Mouse (Mus musculus): ENCODE results near the gene Sytl3.
"Not testable (repeated sequence)": the region's sequence is repeated elsewhere in the genome, so short reads cannot be mapped to it uniquely, and the experiment has no call there.

Sytl3 gene

GRCm38 (mm10) chr17:6658801-6659200 is at the start of gene Sytl3:
Gene Sytl3 (plus strand): TSS chr17:6659093.
- peak in 1 of 2 experiments; percentile 43 for DNase-seq (ENCODE audit: inconsistent age in 2 of 2, low spot score in 1 of 2)

GRCm38 (mm10) chr17:6613524-6613923 is 45.4 kb upstream of the Sytl3 start:
- not testable (repeated sequence) for DNase-seq (ENCODE audit: inconsistent age in 2 of 2, low spot score in 1 of 2)

- not testable (repeated sequence) for DNase-seq (ENCODE audit: inconsistent age in 2 of 2, low spot score in 1 of 2)
Measured at GRCm38 (mm10) chr17:6614316-6614715, 44.6 kb upstream of the Sytl3 start.

- DNase-seq (ENCODE audit: inconsistent age in 2 of 2, low spot score in 1 of 2) = not testable (repeated sequence)
Measured at GRCm38 (mm10) chr17:6616731-6617130, 42.2 kb upstream of the Sytl3 start.

- DNase-seq (ENCODE audit: inconsistent age in 2 of 2, low spot score in 1 of 2) = not testable (repeated sequence)
Measured at GRCm38 (mm10) chr17:6617689-6618400, 41.0 kb upstream of the Sytl3 start.

GRCm38 (mm10) chr17:6619271-6619670 is 39.6 kb upstream of the Sytl3 start:
- DNase-seq (ENCODE audit: inconsistent age in 2 of 2, low spot score in 1 of 2) = not testable (repeated sequence)

- not testable (repeated sequence) for DNase-seq (ENCODE audit: inconsistent age in 2 of 2, low spot score in 1 of 2)
Measured at GRCm38 (mm10) chr17:6620035-6620434, 38.9 kb upstream of the Sytl3 start.

GRCm38 (mm10) chr17:6620730-6621451 is 38.0 kb upstream of the Sytl3 start:
- DNase-seq (ENCODE audit: inconsistent age in 2 of 2, low spot score in 1 of 2) = not testable (repeated sequence)

- not testable (repeated sequence) for DNase-seq (ENCODE audit: inconsistent age in 2 of 2, low spot score in 1 of 2)
Measured at GRCm38 (mm10) chr17:6621976-6622375, 36.9 kb upstream of the Sytl3 start.

GRCm38 (mm10) chr17:6624926-6625558 is 33.9 kb upstream of the Sytl3 start:
- DNase-seq (ENCODE audit: inconsistent age in 2 of 2, low spot score in 1 of 2) = not testable (repeated sequence)

GRCm38 (mm10) chr17:6630398-6630797 is 28.5 kb upstream of the Sytl3 start:
- DNase-seq (ENCODE audit: inconsistent age in 2 of 2, low spot score in 1 of 2) = not testable (repeated sequence)

GRCm38 (mm10) chr17:6632850-6633249 is 26.0 kb upstream of the Sytl3 start:
- DNase-seq (ENCODE audit: inconsistent age in 2 of 2, low spot score in 1 of 2) = not testable (repeated sequence)

GRCm38 (mm10) chr17:6635781-6636180 is 23.1 kb upstream of the Sytl3 start:
- DNase-seq (ENCODE audit: inconsistent age in 2 of 2, low spot score in 1 of 2) = not testable (repeated sequence)

- peak in 1 of 2 experiments; percentile 19 for DNase-seq (ENCODE audit: inconsistent age in 2 of 2, low spot score in 1 of 2)
Measured at GRCm38 (mm10) chr17:6636861-6637260, 22.0 kb upstream of the Sytl3 start.

- DNase-seq (ENCODE audit: inconsistent age in 2 of 2, low spot score in 1 of 2) = not testable (repeated sequence)
Measured at GRCm38 (mm10) chr17:6637434-6637833, 21.5 kb upstream of the Sytl3 start.

GRCm38 (mm10) chr17:6638444-6638843 is 20.4 kb upstream of the Sytl3 start:
- DNase-seq (ENCODE audit: inconsistent age in 2 of 2, low spot score in 1 of 2) = not testable (repeated sequence)

GRCm38 (mm10) chr17:6639486-6639885 is 19.4 kb upstream of the Sytl3 start:
- DNase-seq (ENCODE audit: inconsistent age in 2 of 2, low spot score in 1 of 2) = not testable (repeated sequence)

- not testable (repeated sequence) for DNase-seq (ENCODE audit: inconsistent age in 2 of 2, low spot score in 1 of 2)
Measured at GRCm38 (mm10) chr17:6640044-6640637, 18.8 kb upstream of the Sytl3 start.

GRCm38 (mm10) chr17:6640771-6641429 is 18.0 kb upstream of the Sytl3 start:
- peak in 1 of 2 experiments; percentile 21 for DNase-seq (ENCODE audit: inconsistent age in 2 of 2, low spot score in 1 of 2)

GRCm38 (mm10) chr17:6644210-6644609 is 14.7 kb upstream of the Sytl3 start:
- DNase-seq (ENCODE audit: inconsistent age in 2 of 2, low spot score in 1 of 2) = peak in 1 of 2 experiments; percentile 20

- DNase-seq (ENCODE audit: inconsistent age in 2 of 2, low spot score in 1 of 2) = not testable (repeated sequence)
Measured at GRCm38 (mm10) chr17:6644673-6645072, 14.2 kb upstream of the Sytl3 start.

Measured in adrenal gland, adult (tissue).